Mouse (Mus musculus): ENCODE data around the gene Rcn3.

DNA sequence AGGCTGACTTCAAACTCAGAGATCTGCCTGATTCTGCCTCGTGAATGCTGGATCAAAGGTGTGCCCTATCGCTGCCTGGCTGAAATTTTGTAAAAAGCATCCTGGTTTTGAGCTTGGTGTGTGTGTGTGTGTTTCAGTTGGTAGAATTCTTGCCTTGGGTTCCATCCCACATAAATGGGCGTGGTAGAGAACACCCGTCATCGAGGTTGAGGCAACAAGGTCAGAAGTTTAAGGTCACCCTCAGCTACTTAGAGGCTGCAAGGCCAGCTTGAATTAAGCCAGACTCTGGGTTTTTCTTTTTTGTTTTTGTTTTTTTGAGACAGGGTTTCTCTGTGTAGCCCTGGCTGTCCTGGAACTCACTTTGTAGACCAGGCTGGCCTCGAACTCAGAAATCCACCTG, 26.3 kb upstream of the Rcn3 start:
- TF ChIP-seq CTCF (IDR thresholded peaks at IDR 0.05; ENCODE audit: borderline replicate concordance, insufficient read depth, low read length) (no peak), POLR2A (IDR thresholded peaks at IDR 0.05; ENCODE audit: low read depth, low read length) (no peak)

Measured in embryonic fibroblast, embryonic 13.5 days (primary cell).